Mouse (Mus musculus) 3134 (cell line): ENCODE results near the gene Poll.

ENCODE experiments used
- DNase-seq: peaks from one replicate; pipeline ENCODE4 v3.0.0-alpha.2; 2011; ENCODE audit warnings: low spot score; ENCODE audit not compliant: insufficient read length; ENCODE audit errors: extremely low read depth

Gene Poll

DNA sequence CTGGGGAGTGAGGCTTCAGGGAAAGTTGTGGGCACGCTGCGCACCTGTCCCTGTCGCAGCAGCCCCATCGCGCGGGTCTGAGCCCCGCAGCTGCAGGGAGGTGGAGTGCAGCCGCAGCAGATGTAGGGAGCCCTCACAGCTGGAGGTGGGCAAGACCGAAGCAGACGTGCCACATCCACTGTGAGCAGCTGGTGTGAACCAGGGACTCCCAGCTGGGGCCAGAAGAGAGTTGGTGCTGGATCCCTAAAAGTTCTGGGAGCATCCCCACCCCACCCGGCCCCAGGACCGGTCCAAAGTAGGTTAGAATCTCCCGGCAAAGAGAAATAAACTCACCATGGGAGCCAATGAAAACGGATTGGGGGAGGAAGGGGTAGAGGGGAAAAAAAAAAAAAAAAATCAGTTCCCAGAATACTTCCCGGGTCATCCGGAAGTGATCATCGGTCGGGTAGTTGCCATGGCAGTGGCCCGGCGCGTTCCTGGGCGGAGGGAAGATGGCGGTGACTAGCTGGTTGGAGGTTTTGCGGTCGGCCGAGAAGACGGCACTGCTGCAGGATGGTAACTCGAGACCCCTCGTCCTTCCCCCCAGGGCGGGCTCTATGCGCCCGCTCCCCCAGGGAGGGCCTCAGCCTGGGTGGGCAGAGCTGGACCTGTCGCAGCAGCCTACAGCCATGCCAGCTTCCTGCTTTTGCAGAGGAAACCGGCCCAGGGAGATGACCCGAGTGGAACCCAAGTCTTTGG is at the start of gene Poll, which contains the start of gene Gm17018:
Gene Poll (minus strand): TSS at position 379 of the 738 bp plus-strand sequence.
Gene Gm17018 (plus strand): TSS at position 463 of the 738 bp plus-strand sequence.
- DNase-seq, result peak; percentile 85

DNA sequence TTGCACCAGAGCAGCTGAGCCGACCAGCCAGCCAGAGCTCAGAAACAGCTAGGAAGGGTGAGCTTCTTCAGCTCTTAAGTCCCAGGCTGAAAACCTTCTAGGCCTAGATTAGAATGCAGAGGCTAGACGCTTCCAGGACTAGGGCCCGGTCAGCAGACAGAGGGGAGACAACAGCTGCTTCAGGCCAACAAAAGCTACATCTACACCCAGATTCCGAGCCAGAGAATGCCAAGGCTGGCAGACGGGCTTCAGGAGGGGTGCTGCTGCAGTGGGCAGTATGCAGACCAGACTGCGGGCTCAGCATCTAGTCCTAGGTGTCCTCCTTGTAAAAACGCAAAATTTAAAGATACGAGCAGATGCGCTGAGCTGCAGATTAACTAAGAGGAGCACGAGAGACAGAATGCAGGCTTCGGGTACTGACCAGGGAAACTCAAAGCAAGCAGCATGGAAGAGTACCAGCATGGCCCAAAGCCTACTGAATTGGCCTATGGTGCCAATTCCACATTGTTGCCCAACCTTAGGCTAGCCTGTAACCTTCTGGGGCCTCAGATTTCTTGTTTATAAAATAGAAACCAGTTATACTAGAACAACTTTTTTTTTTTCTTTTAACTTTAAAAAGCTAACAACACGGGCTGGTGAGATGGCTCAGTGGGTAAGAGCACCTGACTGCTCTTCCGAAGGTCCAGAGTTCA is 48.5 kb upstream of the Poll start:
- DNase-seq, result no peak

DNA sequence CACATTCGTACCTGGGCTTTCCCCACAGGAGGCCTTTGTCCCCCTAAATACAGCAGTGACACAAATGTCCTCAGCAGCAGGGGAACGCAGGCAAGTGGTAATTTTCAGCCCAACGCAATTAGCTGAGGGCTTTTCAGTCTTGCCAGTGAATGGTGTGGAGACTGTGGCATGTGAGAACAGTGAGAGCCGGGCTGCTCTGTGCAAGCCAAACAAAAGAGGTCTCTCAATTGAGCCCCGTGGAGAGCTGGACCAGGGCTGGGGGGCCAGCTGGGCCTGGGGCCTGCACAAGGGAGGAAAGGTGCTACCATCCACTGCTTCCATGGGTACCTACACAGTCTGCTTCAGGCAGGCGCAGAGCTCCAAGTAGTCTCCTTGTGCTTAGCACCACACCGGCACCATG is 47.1 kb upstream of the Poll start:
- DNase-seq, result no peak

DNA sequence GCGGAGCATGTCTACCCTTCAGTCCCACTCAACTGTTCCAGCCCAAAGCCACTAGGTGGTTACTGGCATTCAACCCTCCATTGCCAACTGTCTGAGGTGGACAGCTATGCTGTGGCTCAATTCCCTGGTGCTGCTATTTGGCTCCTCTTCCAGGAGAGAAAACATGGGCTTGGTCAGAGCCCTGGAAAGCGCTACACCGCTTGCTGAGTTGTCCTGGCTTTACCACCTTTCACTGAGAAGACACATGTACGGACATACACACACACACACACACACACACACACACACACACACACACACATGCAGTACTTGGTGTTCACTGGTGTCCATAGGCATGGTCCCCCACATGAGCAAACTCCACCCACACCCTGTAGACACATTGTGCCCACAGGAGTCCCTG is 46.4 kb upstream of the Poll start:
- no peak for DNase-seq

DNA sequence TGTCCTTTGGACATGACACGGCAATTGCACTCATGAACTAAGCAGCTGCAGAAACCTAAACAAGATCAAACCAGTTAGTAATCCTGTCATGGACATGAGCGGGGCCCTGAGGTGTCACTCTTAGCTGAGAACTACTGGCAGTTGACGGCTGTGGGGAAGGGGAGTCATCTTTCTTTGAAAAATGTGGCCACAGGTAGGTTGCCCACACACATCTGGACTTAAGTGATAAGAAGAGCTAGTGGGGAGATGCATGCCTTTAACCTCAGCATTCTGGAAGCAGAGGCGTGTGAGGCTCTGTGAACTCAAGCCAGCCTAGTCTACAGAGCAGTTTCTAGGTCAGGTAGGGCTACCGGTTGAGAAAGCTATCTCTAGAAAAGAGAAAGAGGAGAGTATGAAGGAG is 42.3 kb upstream of the Poll start:
- DNase-seq, result no peak

DNA sequence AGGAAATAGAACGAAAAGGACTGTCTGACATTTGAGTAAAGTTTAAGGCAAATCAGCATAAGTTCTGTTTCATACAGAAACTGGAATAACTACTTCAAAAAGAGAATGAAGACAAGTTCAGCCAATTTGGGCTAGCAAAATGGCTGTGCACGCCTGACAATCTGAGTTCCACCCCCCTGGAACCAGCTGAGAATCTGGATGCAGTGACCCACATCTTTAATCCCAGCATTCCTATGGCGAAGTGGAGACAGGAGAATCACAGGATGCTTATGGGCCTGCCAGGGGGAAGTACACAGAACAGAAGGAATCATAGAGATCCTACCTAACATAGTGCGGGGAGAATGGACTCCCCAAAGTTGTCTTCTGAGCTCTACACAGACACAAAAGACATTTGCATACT is 36.8 kb upstream of the Poll start:
- no peak for DNase-seq

DNA sequence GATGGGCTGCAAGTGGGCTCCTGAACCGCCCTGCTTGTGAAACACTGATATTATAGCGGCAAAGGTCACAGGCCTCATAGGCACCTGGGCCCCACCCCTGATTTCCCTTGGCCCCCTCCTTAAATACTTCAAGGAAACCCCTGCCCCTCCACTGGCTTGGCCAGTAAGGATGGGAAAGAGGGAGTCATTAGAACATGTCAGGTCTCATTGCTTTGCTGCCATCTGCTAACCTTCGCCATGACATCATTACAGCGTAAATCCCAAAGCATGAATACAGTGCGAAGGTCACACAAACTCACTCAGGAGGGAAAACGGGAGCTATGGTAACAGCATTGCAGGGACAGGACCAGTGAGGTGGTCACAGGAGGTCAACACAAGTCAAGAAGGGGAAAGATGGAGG is 36.1 kb upstream of the Poll start:
- DNase-seq, result no peak

DNA sequence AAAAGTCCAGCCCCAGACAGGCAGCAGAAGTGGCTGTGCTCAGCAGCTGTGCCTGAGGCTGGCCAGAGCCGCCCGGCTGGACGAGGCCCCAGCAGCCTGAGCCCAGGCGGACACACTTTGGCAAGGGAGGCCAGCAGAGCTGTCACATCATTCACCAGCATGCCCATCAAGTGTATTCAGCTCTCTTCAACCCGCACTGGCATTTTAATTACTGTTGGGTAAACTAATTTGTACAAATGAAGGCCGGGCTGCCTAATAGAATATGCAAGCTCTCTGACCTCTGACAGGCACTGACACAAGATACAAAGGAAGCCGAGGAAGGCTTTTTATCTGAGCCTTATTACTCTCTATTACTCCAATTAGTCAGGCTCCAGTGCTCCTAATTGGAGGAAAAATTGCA is 35.7 kb upstream of the Poll start:
- DNase-seq, result no peak

DNA sequence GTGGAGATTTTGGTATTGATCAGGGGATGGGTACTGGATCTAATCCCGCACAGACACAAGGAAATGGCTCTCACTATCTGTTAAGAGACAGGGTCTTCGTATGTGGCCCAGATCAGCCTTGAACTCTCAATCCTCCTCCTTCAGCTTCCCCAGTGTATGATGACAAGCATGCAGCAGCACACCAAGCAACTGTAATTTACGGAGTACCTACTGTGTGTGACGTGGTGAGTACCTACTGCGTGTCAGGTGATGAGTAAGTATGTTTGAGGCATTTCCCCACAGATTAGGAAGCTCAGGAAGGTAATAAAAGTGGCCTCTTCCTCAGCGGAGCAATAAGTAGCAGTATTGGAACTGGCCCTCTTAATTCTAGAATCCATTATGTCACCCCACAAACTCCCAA is 35.1 kb upstream of the Poll start:
- no peak for DNase-seq

DNA sequence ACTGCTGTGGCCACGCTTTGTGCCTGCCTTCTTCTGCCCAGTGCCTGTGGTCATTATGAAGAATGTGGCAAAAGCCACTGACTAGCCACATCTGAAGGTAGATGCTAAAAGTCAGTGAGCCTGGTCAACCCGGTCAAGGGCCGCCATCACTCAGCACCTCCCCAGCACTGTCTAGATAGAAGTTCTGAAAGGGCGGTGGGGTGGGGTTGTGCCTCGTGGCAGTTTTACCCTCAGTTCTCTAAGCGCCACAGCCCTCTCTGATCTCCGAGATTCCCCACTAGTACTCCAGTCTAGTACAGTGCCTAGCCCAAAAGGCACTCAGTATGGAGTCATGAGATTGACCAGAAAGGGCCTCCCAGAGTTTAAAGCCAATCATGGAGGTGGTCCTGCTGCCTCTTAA is 33.7 kb upstream of the Poll start:
- DNase-seq, result no peak

DNA sequence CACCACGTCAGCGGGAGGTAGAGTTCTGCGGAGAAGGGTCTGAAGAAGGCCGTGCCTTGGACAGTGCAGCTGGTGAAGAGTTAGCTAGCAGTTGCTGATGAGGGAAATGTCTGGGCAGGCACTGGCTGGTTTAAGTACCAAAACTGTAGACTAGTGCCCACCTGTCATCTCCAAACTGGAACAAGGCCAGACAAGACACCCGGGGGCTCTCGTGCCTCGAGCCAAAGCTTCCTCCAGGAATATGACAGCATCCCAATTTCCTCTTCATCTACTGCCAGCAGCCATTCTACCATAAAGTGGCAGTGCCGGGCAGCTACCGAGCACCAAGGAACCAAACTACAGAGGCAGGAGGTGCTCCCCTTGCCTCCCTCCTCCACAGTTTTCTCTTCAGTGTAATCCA is 32.6 kb upstream of the Poll start:
- DNase-seq, result no peak

DNA sequence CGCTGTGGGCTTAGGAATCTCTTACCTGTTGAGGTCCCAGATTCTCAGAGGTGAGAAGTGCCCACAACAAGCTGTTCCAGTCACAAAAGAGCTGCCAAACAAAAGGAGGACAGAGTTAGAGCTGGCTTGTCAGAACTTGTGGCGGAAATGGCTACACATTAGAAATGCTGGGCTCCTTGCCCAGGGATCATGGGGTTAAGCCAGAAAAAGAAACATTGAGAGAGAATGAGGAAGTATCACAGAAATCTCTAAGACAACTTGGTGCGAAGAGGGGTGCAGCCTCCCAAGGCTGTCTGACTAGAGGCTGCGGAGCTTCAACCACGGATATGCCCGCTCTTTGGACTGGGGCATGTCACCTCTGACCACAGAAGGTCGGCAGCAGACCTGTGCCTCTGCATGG is 31.4 kb upstream of the Poll start:
- no peak for DNase-seq

DNA sequence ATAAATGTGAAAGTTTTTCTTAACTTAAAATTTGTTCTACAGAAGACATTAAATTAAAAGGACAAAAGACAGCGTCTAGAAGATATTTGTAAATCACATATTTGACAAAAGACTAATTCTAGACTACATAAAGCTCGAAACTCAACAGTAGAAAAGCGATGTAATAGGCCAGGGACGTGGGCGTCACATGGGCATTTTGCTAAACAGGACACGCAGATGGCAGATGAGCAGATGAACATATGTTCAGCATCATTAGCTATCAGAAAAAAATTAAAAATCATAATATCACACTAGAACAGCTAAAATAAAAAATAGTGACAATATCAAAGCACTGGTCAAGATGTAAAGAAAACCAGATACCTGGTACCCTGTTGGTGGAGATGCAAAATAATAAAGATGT is 29.4 kb upstream of the Poll start:
- no peak for DNase-seq

DNA sequence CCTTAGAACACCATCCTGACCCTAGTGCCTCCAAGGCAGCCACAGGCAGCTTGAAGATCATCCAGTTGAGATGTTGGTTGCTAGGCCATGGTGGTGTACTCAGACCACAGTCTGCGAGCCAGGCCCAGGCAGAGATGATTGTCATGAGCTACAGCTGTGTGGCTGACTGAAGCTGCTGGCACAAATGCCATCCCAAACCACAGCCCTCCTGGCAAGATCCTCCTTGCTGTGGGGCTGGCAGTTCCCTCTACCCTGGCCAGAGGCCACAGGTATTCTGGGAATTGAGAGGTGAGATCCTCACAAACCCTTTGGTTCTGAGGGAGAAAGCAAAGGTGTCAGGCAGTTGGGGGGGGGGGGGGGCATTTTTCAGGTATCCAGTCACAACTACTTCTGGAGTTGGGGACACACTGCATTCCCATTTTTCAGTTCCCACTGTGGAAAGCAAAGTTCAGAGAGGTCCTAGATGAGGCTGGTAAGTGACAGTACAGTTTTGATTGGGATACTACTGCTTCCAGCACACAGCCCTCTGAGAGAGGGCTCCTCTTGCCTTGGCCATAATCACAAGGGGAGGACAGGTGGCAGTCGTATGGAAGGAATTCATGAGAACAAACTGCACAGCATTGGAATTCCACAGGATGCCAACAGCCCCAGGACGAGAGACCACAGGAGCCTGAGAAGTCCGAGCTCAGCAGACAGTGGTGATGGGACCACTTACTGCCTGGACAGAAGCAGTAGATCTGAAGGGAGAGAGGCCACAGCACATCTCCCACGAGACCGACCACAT is 27.4 kb upstream of the Poll start:
- DNase-seq, result peak; percentile 65

DNA sequence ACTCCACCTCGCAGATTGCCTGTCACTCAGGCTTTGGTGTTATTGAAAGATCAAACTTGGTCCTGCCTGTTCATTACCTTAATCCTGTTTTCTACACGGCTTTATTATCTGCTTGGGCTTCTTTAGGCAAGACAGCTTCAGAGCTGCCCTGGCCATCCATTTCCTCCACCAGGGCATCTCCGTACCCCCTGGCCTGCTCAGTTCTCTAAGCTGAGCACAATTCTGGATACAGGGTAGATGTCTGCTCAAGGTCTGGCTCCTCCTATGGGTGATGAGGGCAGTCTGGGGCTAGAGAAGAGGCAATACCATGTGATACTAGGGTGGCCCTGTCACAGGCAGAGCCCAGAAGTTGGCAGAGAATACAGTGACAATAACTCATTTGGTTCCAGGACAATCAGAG is 26.5 kb upstream of the Poll start:
- no peak for DNase-seq

DNA sequence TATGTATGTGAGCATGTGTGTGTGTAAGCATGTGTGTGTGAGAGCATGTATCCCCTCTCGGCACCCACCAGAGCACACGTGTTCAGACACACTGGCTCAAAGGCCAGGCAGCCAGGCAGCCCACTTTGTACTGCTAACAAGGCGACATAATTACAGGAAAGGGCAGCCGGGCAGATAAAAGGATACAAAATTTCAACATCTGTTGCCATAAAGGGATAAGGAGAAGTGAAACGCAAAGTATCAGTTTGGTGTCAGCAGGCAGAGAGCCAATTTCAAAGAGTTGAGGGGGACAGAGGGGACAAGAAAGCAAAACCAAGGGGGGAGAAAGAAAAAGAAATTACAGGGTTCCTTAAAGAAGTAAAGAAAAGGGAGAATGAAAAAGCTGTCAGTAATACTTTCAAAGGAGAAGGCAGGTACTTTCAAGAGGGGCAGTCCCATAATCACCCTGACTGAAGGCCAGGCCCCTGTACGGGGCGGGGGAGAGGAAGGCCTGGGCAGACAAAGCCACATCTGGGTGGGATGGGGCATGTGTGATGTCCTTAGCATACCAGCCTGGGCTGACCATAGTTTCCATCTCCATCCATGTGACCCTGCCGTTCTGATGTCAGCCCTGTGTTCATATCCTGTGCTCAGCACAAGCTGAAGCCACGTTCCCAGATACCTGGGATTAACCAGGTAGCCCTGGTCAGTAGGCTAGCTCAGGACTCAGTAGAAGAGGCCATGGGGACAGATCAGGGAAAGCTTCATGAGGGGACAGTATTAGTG is 24.7 kb upstream of the Poll start:
- no peak for DNase-seq

DNA sequence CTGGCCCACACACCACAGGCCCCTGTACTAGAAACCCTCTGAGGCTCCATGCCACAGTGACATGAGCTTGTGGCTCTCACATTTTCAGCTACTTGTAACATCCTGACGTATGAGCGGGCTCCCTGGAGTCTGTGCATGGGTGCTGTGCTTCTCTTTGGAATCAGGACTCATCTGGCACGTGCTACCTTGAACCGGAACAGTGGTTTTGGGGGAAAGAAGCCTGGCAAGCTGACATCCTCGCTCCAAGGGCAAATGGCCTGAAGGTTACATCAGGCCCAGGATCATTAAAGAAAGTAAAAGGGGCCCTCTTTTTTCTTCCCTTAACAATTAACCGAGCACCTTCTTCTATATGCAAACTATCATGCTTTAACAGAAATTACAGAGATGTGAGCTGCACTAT is 22.8 kb upstream of the Poll start:
- DNase-seq, result no peak

DNA sequence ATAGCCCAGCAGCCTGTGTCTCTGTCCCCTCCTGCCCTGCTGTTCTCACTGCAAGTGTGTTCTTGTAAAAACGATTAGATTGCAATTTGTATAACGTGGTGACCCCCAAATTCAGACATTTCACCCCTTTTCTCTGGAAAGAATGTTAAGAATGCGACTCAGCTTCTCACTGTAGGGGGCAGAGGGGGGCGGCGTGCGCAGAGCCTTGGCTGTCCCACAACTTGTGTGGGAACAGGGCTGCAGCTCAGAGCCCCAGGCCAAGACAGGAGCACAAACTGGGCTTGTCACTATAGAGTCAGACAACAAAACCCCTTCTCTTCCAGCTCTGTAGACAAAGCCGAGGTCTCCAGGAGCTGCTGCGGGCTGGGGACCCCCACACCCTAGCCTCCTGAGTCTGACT is 21.8 kb upstream of the Poll start:
- DNase-seq, result no peak

DNA sequence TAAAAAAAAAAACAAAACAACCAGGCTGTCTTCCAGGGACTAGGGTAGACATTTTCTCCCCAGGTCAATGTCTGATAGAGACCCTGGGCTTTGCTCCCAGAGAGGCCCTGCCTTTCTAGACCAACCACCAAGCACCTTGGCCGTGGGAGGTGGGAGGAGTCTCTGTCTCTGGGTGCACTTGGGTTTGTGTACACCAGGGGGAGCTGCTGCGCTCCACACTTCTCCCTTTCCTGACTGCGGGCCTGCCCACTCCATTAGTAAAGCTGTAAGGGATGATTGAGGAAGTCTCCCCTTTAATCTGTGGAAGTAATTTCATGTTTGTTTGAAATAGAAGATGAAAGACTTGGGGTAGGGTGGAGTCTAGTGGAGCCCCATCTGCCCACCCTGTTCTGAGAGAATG is 20.9 kb upstream of the Poll start:
- DNase-seq, result peak; percentile 46

DNA sequence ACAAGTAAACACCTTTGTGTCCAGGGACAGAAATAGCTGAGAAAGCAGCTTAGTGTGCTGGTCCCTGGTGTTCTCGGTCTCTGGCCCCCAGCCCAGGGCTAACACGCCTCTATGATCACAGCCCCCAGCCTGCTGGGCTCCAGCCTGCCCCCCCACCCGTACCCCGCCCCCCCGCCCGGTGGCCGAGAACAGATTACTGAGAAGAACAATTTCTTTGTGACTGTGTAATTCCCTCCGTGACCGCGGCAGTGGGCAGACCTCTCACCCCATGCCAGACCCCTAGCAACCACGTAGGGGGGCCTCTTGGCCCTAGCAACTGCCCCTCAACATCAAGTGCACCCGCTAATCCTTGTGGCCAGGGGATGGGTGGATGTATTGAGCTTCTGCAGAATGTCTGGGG is 19.9 kb upstream of the Poll start:
- DNase-seq, result no peak

DNA sequence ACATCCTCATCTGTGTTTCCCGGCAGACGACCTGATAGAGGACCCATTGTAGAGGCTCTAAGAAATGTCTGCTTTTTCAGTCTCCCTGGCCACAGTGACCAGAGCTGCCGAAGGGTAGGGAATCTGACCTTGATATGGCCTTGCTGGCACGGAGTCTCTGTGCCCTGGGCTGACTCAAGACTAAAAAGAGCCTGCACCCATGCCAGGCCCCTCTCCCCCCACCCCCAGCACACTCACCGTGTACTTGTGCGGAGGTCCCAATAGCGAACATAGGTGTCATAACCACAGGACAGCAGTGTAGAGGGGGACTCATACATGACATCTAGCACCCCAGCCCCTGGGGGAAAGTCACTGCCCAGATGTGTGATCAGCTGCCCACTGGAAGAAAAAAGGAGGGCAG is 19.1 kb upstream of the Poll start:
- no peak for DNase-seq
